Mouse (Mus musculus): ENCODE results near the gene Akr1c18. TPM values are rescaled to one million over a fixed set of nuclear protein-coding genes. Genes with fewer than 3 reads are reported as not detected.

Gene Akr1c18
- polyA plus RNA-seq, 1 experiment from 2014 or later: not detected

Other genes with a start within 250 kb of the Akr1c18 start
- 64.7 and 75.3 TPM in 2 replicates for gene Net1, start 232.4 kb downstream of the Akr1c18 start, polyA plus RNA-seq (2016; fragmentation: Nextera tagmentation; extraction: Ambion mirVana)
- not detected in 2 replicates for gene Tubal3, start 232.4 kb downstream of the Akr1c18 start, polyA plus RNA-seq (2016; fragmentation: Nextera tagmentation; extraction: Ambion mirVana)
- gene Ucn3, start 205.3 kb downstream of the Akr1c18 start, polyA plus RNA-seq (2016; fragmentation: Nextera tagmentation; extraction: Ambion mirVana): not detected in 2 replicates
- 0.19 and 0.38 TPM in 2 replicates for gene Akr1c14, start 101.6 kb downstream of the Akr1c18 start, polyA plus RNA-seq (2016; fragmentation: Nextera tagmentation; extraction: Ambion mirVana)
- 0.21 and 0.52 TPM in 2 replicates for gene Akr1c13, start 40.5 kb upstream of the Akr1c18 start, polyA plus RNA-seq (2016; fragmentation: Nextera tagmentation; extraction: Ambion mirVana)
- gene Akr1c19, start 78.0 kb upstream of the Akr1c18 start, polyA plus RNA-seq (2016; fragmentation: Nextera tagmentation; extraction: Ambion mirVana): 0.15 and 0.26 TPM in 2 replicates
- 0.15 TPM in 1 of 2 replicates, not detected in the other for gene Akr1c12, start 128.8 kb upstream of the Akr1c18 start, polyA plus RNA-seq (2016; fragmentation: Nextera tagmentation; extraction: Ambion mirVana)

Data from forebrain, embryonic 10.5 days (tissue).